Comparison of ENCODE assay signal across 10 mouse cellular contexts in the genomic region with DNA sequence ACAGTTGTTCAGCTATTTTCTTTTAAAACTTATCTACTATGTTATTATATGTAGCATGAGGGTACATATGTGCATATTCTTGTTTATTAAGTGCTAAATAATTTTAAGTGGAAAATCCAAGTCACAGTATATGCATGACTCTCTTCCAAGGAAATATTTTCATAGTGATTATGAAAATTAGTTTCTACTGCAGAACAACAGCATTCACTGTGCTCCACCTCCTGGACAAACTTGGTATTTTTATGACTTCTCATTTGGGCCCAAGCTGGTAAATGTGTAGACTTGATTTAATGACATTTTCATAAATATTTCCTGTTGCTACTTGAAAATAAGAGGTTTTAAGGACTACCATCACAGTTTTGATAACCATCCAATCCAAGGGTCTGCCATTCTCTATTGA.
A peak's percentile ranks its signal among the peaks of the same experiment; 100 is the strongest.
DNase-seq lines count a peak whose midpoint lies in the region; ATAC-seq lines count a peak whose summit lies in the region.
"Had no signal": no experiment of that assay in that cellular context is flagged by ENCODE, and none has a peak within 500 bp of the region (broad histone marks: within the 10 kb centered on the region; RNA-seq: fewer than 3 reads in every experiment).

No protein-coding gene starts in this region.

- no peak overlapping the region for H3K4me2 ChIP-seq in limb, embryonic 13.5 days (replicated peaks)
- H3K4me2 ChIP-seq: embryonic facial prominence, embryonic 12.5 days; neural tube, embryonic 12.5 days had no signal

- no peak overlapping the region for H3K9ac ChIP-seq in limb, embryonic 13.5 days
- H3K9ac ChIP-seq: embryonic facial prominence, embryonic 12.5 days; neural tube, embryonic 12.5 days had no signal

- no peaks in the 10 kb centered on the region for H3K4me1 ChIP-seq in limb, embryonic 13.5 days
- no peaks in the 10 kb centered on the region for H3K4me1 ChIP-seq in limb, embryonic 10.5 days
- H3K4me1 ChIP-seq: embryonic facial prominence, embryonic 12.5 days; neural tube, embryonic 12.5 days had no signal

- peak; percentile 19; the same call in 1 of the 2 replicates for ATAC-seq in limb, embryonic 13.5 days (ENCODE audit: low FRiP score, low read depth)
- ATAC-seq in activated CD4-positive, CD25-positive, alpha-beta regulatory T cell, adult 4 months, result no peak

- no peaks in the 10 kb centered on the region for H3K27me3 ChIP-seq in limb, embryonic 13.5 days
- no peaks in the 10 kb centered on the region for H3K27me3 ChIP-seq in limb, embryonic 10.5 days (ENCODE audit: low read depth, poor library complexity, severe bottlenecking)
- H3K27me3 ChIP-seq: embryonic facial prominence, embryonic 12.5 days; neural tube, embryonic 12.5 days had no signal

- H3K9me3 ChIP-seq in limb, embryonic 13.5 days, result no peaks in the 10 kb centered on the region
- no peaks in the 10 kb centered on the region for H3K9me3 ChIP-seq in limb, embryonic 10.5 days (replicated peaks)
- H3K9me3 ChIP-seq: embryonic facial prominence, embryonic 12.5 days; neural tube, embryonic 12.5 days had no signal

- H3K36me3 ChIP-seq in limb, embryonic 13.5 days, result no peaks in the 10 kb centered on the region
- no peaks in the 10 kb centered on the region for H3K36me3 ChIP-seq in limb, embryonic 10.5 days
- H3K36me3 ChIP-seq: embryonic facial prominence, embryonic 12.5 days; neural tube, embryonic 12.5 days had no signal

- no peak overlapping the region for H3K4me3 ChIP-seq in limb, embryonic 13.5 days
- no peak overlapping the region for H3K4me3 ChIP-seq in limb, embryonic 10.5 days
- H3K4me3 ChIP-seq: embryonic facial prominence, embryonic 12.5 days; neural tube, embryonic 12.5 days had no signal

- intact Hi-C loops in left cerebral cortex, postnatal 14 days (cut with DNase I), result loop anchor here (5.0 to 10.0 kb wide), 2 partner anchors 649 to 1101 kb away; no protein-coding TSS in a partner anchor

- peak; percentile 3 for DNase-seq in adrenal gland, adult 2 months
- no peak for DNase-seq in adrenal gland, adult 8-10 months
- DNase-seq in limb, embryonic 10.5 days (ENCODE audit: low spot score), result no peak
- DNase-seq in embryo, embryonic 10 days (ENCODE audit: low spot score), result peak; percentile 47
- peak; percentile 63 to 72 for DNase-seq in left cerebral cortex, postnatal 14 days (ENCODE audit: low spot score in 2 of 2)
- DNase-seq in thymus, postnatal 4 days, result no peak

- no peak overlapping the region for H3K27ac ChIP-seq in limb, embryonic 13.5 days
- no peak overlapping the region for H3K27ac ChIP-seq in limb, embryonic 10.5 days
- H3K27ac ChIP-seq: embryonic facial prominence, embryonic 12.5 days; neural tube, embryonic 12.5 days had no signal

Comparison
In these comparisons a context has a peak if more than half of its experiments do, and no peak if none do; other contexts are left out.
1. DNase-seq: peak in adrenal gland, adult 2 months (single experiment), embryo, embryonic 10 days (single experiment) and left cerebral cortex, postnatal 14 days (2 of 2); none in adrenal gland, adult 8-10 months (single experiment), limb, embryonic 10.5 days (single experiment) and thymus, postnatal 4 days (single experiment).